Mouse (Mus musculus): ENCODE results near the gene Aldh9a1.

GRCm38 (mm10) chr1:167378019-167378418 is 28.2 kb downstream of the Aldh9a1 start:
- TF ChIP-seq GATA1 (IDR thresholded peaks at IDR 0.05; ENCODE audit: low read length) (no peak), TAL1 (IDR thresholded peaks at IDR 0.05; ENCODE audit: low read length) (no peak)
